Mouse (Mus musculus) limb, embryonic 14.5 days (tissue): ENCODE measurements around the gene Kirrel2. TPM values are rescaled to one million over a fixed set of nuclear protein-coding genes. Genes with fewer than 3 reads are reported as not detected.
"Not testable (repeated sequence)": the region's sequence is repeated elsewhere in the genome, so short reads cannot be mapped to it uniquely, and the experiment has no call there.

ENCODE experiments used
- ATAC-seq: fragments of 200-750 bp; cut with Nextera tagmentation; 2 replicates; pipeline ENCODE4 v1.8.0; 2017; ENCODE audit warnings: low read depth, moderate number of reproducible peaks, moderate TSS enrichment; ENCODE audit not compliant: low FRiP score
- DNase-seq: peaks from one replicate; pipeline ENCODE4 v3.0.0-alpha.2; 2015; ENCODE audit warnings: low spot score
- H3K27ac ChIP-seq: fragments of 300-500 bp; sonication (generic); replicated peaks from 2 replicates; pipeline ENCODE4 v1.5.1; 2014; ENCODE audit warnings: low read depth, mild to moderate bottlenecking, low read length, moderate library complexity, mixed read lengths
- H3K27me3 ChIP-seq: fragments of 300-500 bp; sonication (generic); 2 replicates; pipeline ENCODE4 v1.6.1; 2014; ENCODE audit warnings: low read length, mixed read lengths; ENCODE audit not compliant: control insufficient read depth, insufficient read depth
- H3K36me3 ChIP-seq: fragments of 300-500 bp; sonication (generic); 2 replicates; pipeline ENCODE4 v1.6.1; 2014; ENCODE audit warnings: mild to moderate bottlenecking, low read length, moderate library complexity, mixed read lengths; ENCODE audit not compliant: control insufficient read depth, insufficient read depth
- H3K4me1 ChIP-seq: fragments of 300-500 bp; sonication (generic); 2 replicates; pipeline ENCODE4 v1.6.1; 2014; ENCODE audit warnings: antibody characterized with exemption, low read length, mixed read lengths; ENCODE audit not compliant: control insufficient read depth, insufficient read depth
- H3K4me2 ChIP-seq: fragments of 300-500 bp; sonication (generic); replicated peaks from 2 replicates; pipeline ENCODE4 v1.6.1; 2014; ENCODE audit warnings: low read depth, mild to moderate bottlenecking, low read length, moderate library complexity; ENCODE audit not compliant: severe bottlenecking
- H3K4me3 ChIP-seq: fragments of 300-500 bp; sonication (generic); replicated peaks from 2 replicates; pipeline ENCODE4 v1.5.1; 2014; ENCODE audit warnings: low read length
- H3K9ac ChIP-seq: fragments of 300-500 bp; sonication (generic); 2 replicates; pipeline ENCODE4 v1.6.1; 2014; ENCODE audit warnings: mild to moderate bottlenecking, low read depth, low read length, moderate library complexity; ENCODE audit not compliant: severe bottlenecking
- H3K9me3 ChIP-seq: fragments of 300-500 bp; sonication (generic); 2 replicates; pipeline ENCODE4 v1.6.1; 2016; ENCODE audit warnings: low read length; ENCODE audit not compliant: control insufficient read depth
- POLR2A ChIP-seq: fragments of 200-500 bp; IDR thresholded peaks from 2 replicates; pipeline ENCODE4 v1.8.0; 2012; ENCODE audit warnings: inconsistent platforms, mild to moderate bottlenecking, moderate library complexity, borderline replicate concordance; ENCODE audit not compliant: insufficient read depth, insufficient read length; ENCODE audit errors: extremely low read depth
- WGBS: fragments of 180-500 bp; shearing (Covaris S2); extraction: QIAGEN DNeasy Blood & Tissue Kit; methylation state at CpG from one replicate; pipeline ENCODE4 v1.1.7; 2014; 5-methylcytosine and 5-hydroxymethylcytosine counted together
- polyA plus RNA-seq, 2 experiments: library from polyadenylated mRNA; depleted of rRNA in 1 of 2; stranded (reverse) in 1 of 2; unstranded in 1 of 2; fragments of >200 nt; fragmentation: Nextera tagmentation in 1 of 2; extraction: Ambion mirVana in 1 of 2; gene quantifications; 2 replicates each; pipeline versions ENCODE4 v1.2.1 to v1.2.3; 2012 to 2014

The Kirrel2 gene
- polyA plus RNA-seq, 2 experiments = 0.06 to 0.07 TPM

- WGBS = 23% methylated on average over 6 of the region's 6 CpGs
These were observed 33.4 kb upstream of the Kirrel2 start for GRCm38 (mm10) chr7:30490957-30491307.

GRCm38 (mm10) chr7:30490251-30490956 lies 32.9 kb upstream of the Kirrel2 start:
- H3K9ac ChIP-seq = no peak overlapping the region
- no peak for ATAC-seq
- DNase-seq = peak; percentile 43

More at GRCm38 (mm10) chr7:30490957-30491307, 33.4 kb upstream of the Kirrel2 start:
- TF ChIP-seq POLR2A = no peak
- Histone ChIP-seq H3K4me3 (no peak overlapping the region), H3K9ac (no peak overlapping the region), H3K36me3 (no peaks in the 10 kb centered on the region), H3K9me3 (no peaks in the 10 kb centered on the region), H3K27ac (no peak overlapping the region), H3K4me1 (no peaks in the 10 kb centered on the region), H3K4me2 (no peak overlapping the region), H3K27me3 (no peaks in the 10 kb centered on the region)
- ATAC-seq (no peak), DNase-seq (no peak)

GRCm38 (mm10) chr7:30484250-30484649 lies 26.8 kb upstream of the Kirrel2 start:
- Histone ChIP-seq H3K4me3 (no peak overlapping the region), H3K27me3 (no peaks in the 10 kb centered on the region), H3K36me3 (no peaks in the 10 kb centered on the region), H3K9me3 (no peaks in the 10 kb centered on the region), H3K4me1 (no peaks in the 10 kb centered on the region), H3K27ac (no peak overlapping the region), H3K9ac (no peak overlapping the region), H3K4me2 (no peak overlapping the region)
- 11% methylated on average over 8 of the region's 8 CpGs for WGBS
- ATAC-seq (no peak), DNase-seq (peak; percentile 65)
- TF ChIP-seq POLR2A = no peak

More at GRCm38 (mm10) chr7:30490251-30490956, 32.9 kb upstream of the Kirrel2 start:
- H3K9me3 ChIP-seq = no peaks in the 10 kb centered on the region
- H3K27ac ChIP-seq = no peak overlapping the region
- H3K4me1 ChIP-seq = no peaks in the 10 kb centered on the region
- WGBS = 33% methylated on average over 16 of the region's 16 CpGs
- H3K4me3 ChIP-seq = no peak overlapping the region
- H3K27me3 ChIP-seq = no peaks in the 10 kb centered on the region
- no peaks in the 10 kb centered on the region for H3K36me3 ChIP-seq
- no peak for TF ChIP-seq POLR2A
- no peak overlapping the region for H3K4me2 ChIP-seq

- no peak for DNase-seq
- Histone ChIP-seq H3K27me3 (no peaks in the 10 kb centered on the region), H3K9ac (no peak overlapping the region), H3K4me2 (peak overlapping the region; percentile 43), H3K27ac (no peak overlapping the region), H3K36me3 (no peaks in the 10 kb centered on the region), H3K4me3 (peak overlapping the region; percentile 15), H3K4me1 (no peaks in the 10 kb centered on the region), H3K9me3 (no peaks in the 10 kb centered on the region)
- ATAC-seq = no peak
- 5% methylated on average over 31 of the region's 32 CpGs for WGBS
- TF ChIP-seq POLR2A = no peak
These were observed 20.2 kb upstream of the Kirrel2 start for GRCm38 (mm10) chr7:30477415-30478381.

- not testable (repeated sequence) for H3K4me1 ChIP-seq, ATAC-seq, H3K9ac ChIP-seq, H3K4me2 ChIP-seq, DNase-seq, H3K4me3 ChIP-seq, H3K9me3 ChIP-seq, H3K27me3 ChIP-seq, H3K36me3 ChIP-seq, H3K27ac ChIP-seq
- WGBS = 88% methylated on average over 5 of the region's 7 CpGs
These were observed 18.6 kb upstream of the Kirrel2 start for GRCm38 (mm10) chr7:30476136-30476535.
